Mouse (Mus musculus): ENCODE results near the gene Tmem50b.

GRCm38 (mm10) chr16:91538051-91538450 lies 59.5 kb downstream of the Tmem50b start:
- no peak for TF ChIP-seq POLR2A (IDR thresholded peaks at IDR 0.05; ENCODE audit: borderline replicate concordance, insufficient read depth, low read length)
- TF ChIP-seq CTCF (IDR thresholded peaks at IDR 0.05; ENCODE audit: borderline replicate concordance, insufficient read depth, low read depth, low read length) = no peak

All from cerebellum, adult 2 months (tissue).